Mouse (Mus musculus): Measurements from ENCODE around the gene Abhd18.
"Not testable (repeated sequence)": the region's sequence is repeated elsewhere in the genome, so short reads cannot be mapped to it uniquely, and the experiment has no call there.

Gene Abhd18

GRCm38 (mm10) chr3:40846957-40847017, at the start of gene Abhd18:
Gene Abhd18, plus strand, starts transcription at chr3:40846970.
- not testable (repeated sequence) for DNase-seq

DNA sequence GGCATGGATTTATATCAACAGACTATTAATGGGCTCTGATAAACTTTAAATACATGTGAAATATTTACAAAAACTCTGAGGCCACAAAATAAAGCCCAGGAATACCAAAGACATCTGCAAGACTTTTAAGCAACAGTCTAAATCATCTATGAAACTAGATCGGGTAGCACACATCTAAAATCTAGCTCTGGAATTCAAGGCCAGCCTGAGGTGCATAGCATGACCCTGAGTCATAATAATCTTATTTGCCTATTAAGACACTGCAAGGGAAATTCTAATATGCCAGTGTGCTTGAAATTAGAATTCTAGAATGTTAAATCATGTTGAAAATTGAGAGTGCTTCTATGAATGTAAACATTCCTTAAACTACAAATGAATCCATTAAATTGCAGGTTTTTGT, 48.7 kb upstream of the Abhd18 start:
- no peak for DNase-seq

GRCm38 (mm10) chr3:40798500-40798899, 48.3 kb upstream of the Abhd18 start:
- no peak for DNase-seq

DNA sequence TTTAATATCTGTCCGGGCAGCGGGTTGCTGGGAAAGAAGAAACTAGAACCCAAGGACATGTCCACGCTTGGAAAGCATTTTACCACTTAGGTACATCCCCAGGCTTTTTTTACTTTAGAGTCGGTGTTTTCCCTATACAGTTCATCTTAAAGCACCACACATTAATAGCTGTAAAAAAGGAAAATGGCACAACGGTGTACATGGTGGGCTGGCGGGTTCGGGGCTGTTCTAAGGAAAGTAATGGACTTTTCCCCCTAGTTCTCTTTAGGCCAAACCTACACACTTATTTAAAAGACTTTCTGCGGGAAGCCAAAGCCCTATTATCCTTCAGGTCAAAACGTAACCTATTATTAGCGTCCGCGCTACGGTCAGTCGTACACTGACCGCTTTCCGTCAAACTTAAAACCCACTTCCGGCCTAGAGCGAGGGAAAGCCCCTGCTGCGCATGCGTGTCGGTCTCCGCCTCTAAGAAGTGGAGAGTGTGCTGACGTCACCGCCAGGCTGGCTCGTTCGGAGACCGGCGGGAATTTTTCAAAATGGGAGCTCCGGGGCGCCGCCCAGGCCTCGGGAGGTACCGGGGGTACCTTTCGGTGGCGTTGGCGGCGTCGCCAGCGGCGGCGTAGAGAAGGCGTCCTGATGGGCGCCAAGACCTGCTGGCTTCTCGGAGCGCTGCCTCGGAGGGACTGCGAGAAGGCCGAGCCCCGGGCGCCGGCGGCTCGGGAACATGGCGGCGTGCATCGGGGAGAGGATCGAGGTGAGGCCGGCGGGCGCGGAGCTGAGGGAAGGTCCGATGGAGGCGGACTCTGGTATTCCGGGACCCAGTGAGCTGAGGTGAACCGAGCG, 47.0 kb upstream of the Abhd18 start, which contains the start of gene Plk4:
Plk4 (plus strand) TSS at position 490 of the 843 bp plus-strand sequence.
- DNase-seq, result peak; percentile 94

- peak; percentile 33 for DNase-seq
Measured at GRCm38 (mm10) chr3:40800373-40800823, 46.4 kb upstream of the Abhd18 start.

DNA sequence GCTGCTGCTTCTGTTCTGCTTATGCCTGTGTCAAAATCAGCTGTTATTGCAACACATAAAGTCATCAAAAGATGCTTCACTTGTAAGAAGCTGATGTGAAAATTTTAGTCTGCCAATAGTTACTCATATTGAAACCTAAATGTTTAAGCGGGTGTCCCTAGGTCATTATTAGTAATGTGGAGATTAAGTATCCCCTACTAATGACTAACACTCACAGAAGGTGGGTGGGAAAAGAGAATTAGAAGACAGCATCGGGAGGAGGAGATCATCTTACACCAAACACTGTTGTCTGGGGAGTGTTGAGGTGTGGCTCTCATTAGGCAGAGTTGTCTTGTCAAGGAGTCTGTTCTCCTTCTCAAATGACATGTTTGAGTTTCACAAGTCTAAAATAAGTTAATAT, 39.9 kb upstream of the Abhd18 start:
- no peak for DNase-seq

- no peak for DNase-seq
Measured at GRCm38 (mm10) chr3:40808686-40809085, 38.1 kb upstream of the Abhd18 start.

DNA sequence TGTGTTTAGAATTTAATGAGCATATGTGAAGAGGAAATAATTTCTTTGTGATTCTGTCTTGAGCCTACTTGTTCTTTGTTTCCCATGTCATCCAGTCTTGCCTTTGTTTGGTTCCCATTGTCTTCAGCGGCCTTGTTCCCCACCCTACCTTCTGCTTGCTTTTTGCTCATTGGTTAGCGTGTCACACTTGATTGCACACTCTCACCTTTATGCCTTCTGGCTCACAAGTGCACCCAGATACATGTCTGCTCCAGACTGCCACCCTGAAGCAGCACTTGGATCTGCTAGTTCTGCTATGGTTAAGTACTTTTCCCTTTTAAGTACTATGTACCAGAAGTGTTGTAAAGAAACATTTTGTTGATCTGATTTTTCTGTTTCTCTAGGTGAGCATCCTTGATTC, 36.9 kb upstream of the Abhd18 start:
- no peak for DNase-seq

DNA sequence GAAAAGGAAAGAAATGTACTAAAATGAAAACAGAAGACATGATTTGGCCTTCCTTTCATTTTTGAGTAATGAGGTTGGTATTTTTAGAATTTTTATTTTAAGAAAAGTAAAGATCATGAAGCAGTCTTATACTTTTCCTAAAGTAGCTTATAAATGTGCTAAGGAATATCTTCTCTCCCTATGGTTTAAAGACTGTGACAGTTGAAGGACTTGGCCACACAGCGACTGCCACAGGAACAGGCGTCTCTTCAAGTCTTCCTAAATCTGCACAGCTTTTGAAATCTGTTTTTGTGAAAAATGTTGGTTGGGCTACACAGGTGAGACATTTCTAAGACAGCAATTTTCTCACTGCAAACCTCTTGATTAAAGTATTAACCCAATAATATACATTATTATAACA, 33.5 kb upstream of the Abhd18 start:
- no peak for DNase-seq

DNA sequence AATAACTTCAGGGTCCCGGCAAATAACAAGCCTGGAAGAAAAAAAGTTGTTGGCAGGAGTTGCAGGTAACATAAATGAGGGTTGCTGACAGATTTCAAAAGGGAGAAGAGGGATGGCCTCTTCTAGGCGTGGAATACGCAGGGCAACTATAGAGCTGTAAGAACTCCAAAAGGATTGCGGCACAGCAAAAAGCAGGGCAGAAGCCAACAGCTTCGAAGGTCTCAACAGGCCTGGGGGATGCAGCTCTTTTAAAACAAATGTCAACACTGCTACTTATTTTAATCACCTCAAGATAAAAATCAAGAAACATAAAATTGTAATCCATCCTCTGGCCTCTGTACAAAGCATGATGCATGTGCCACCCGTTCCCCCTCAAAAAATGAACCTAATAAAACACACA, 1.2 kb upstream of the Abhd18 start:
- peak; percentile 2 for DNase-seq

- DNase-seq, result peak; percentile 98
Measured at GRCm38 (mm10) chr3:40846473-40846956, 255 bp upstream of the Abhd18 start, which contains the start of gene Mfsd8. Gene Mfsd8, minus strand, starts transcription at chr3:40846886.

GRCm38 (mm10) chr3:40847018-40847417, 248 bp downstream of the Abhd18 start:
- DNase-seq, result peak; percentile 78

DNA sequence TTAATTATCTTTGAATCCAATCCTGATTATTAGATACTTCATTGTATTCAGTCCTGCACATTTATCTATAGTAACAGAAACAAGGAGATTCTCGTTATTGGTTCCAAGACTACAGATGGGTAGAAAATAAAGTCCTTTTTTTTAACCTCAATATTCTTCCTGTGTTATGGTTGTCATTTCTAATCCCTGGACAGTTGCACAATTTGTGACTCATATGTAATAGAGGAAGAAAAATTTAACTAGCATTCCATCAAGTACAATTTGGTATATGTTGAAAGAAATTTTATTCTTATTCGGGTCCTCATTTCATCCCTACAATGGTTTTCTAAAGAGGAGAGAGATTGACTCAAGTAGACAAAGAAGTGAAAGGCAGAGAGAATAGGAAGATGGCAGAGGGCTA, 1.2 kb downstream of the Abhd18 start:
- DNase-seq, result not testable (repeated sequence)

- DNase-seq, result not testable (repeated sequence)
Measured at GRCm38 (mm10) chr3:40853123-40853738, 6.5 kb downstream of the Abhd18 start.

DNA sequence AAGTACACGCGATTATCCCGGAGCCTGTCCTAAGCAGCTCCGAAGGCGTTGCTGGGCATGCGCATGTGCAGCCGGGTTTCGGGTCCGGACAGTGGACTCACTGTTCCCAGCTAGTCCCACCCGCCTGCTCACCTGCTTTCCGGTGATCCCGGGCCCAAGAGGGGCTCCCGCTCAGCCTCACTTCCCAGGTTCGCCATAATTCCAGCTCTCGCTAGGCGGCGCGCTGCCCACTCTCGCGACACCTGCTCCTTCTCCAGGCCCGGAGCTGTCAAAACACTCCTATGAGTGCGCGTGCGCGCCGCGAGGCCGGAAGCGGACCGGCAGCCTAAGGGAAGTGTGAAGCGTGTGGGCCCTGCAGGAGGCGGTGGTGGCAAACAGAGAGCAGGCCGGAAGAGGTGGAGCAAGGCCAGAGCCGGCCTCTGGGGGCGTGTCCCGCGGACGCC, 47.1 kb downstream of the Abhd18 start:
- DNase-seq, result peak; percentile 99

DNA sequence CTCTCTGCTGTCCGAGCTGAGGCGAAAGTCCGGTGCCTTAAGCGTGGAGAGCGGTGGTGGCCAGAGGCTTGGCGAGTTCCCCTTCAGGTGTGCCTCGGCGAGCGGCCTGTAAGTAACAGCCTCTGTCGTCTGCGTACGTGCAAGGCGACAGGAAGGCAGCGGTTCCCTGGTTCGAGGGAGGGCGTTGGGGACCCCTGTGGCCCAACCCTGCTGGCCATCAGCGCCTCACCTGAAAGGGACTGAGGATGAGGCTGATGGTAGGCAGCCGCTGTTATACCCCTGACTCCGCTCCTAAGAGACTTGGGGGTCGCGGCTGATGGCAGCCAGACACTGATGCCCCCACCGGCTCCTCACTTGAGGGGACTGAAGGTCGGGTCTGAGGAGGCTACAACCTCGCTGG, 47.6 kb downstream of the Abhd18 start:
- peak; percentile 58 for DNase-seq

GRCm38 (mm10) chr3:40902443-40902842, 55.7 kb downstream of the Abhd18 start, which contains the start of gene 1700034I23Rik:
Gene 1700034I23Rik, minus strand, starts transcription at chr3:40902543.
- not testable (repeated sequence) for DNase-seq

- DNase-seq, result no peak
Measured at GRCm38 (mm10) chr3:40938189-40938588, 91.4 kb downstream of the Abhd18 start.

- DNase-seq, result no peak
Measured at GRCm38 (mm10) chr3:40938592-40938991, 91.8 kb downstream of the Abhd18 start.

DNA sequence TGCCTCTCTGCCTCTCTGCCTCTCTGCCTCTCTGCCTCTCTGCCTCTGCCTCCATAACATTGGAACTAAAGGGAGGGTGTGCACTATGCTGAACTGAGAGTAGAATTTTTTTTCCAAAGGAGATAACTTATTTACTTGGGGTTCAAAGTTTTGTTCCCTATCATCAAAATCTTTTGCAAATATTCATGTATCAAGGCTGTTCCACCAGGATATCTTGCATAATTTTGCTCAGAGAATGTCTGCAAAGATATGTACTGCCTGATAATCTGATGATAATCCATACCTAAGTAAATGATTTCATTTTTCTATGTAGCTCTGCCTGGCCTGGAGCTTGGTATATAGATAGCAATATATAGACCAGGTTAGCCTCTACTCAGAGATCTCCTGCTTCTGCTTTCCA, 92.2 kb downstream of the Abhd18 start:
- DNase-seq, result no peak

- peak; percentile 100 for DNase-seq
Measured at GRCm38 (mm10) chr3:40949170-40949902, 102.6 kb downstream of the Abhd18 start, which contains the start of gene Larp1b. Gene Larp1b, plus strand, starts transcription at chr3:40949828.

- DNase-seq, result peak; percentile 64
Measured at GRCm38 (mm10) chr3:40949903-40950600, 103.3 kb downstream of the Abhd18 start.
